Mouse (Mus musculus) embryonic stem cell, embryonic (primary cell): ENCODE results near the gene Tsga13.

Experiments used
- CTCF ChIA-PET, 4 experiments: fragments of 300-600 bp in 2 of 4; fragments of 350-600 bp in 2 of 4; sonication (Branson Sonifier 250); formaldehyde crosslinking; loops; one replicate each; lab custom pipeline; 2022; ENCODE audit warnings: inconsistent platforms in 2 of 4; lab: Charles Lee
- POLR2A ChIA-PET, 4 experiments: fragments of 300-600 bp in 2 of 4; fragments of 350-600 bp in 2 of 4; sonication (Branson Sonifier 250); formaldehyde crosslinking; loops; one replicate each; lab custom pipeline; 2022; ENCODE audit warnings: antibody characterized with exemption in 4 of 4, inconsistent platforms in 1 of 4; lab: Charles Lee

Gene Tsga13

DNA sequence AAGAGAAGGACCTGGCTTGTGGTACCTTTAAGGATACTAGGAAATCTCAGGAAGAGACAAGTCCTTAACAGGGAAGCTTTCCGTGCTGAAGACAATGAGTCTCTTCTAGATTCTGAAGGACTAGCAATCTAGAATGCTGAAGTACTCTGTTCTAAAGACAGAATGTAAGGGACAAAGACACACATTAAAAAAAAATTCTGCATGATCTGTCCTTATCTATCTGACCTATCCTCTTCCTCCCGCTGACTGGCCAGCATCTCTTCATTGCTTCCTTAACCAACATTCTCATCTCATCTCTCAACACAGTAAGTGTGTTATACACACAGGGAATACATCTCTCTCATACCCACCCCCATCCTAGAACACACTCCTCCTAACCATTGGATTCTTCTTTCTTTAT lies at the start of gene Tsga13:
Gene Tsga13, minus strand, starts transcription at position 101 of the 400 bp plus-strand sequence.
- ChIA-PET CTCF (no interaction called here), POLR2A (interaction anchor here in 1 of 4 experiments (1.8 kb wide), 1 partner anchor 23 kb away, joined by 4 read pairs; no protein-coding TSS in a partner anchor)

DNA sequence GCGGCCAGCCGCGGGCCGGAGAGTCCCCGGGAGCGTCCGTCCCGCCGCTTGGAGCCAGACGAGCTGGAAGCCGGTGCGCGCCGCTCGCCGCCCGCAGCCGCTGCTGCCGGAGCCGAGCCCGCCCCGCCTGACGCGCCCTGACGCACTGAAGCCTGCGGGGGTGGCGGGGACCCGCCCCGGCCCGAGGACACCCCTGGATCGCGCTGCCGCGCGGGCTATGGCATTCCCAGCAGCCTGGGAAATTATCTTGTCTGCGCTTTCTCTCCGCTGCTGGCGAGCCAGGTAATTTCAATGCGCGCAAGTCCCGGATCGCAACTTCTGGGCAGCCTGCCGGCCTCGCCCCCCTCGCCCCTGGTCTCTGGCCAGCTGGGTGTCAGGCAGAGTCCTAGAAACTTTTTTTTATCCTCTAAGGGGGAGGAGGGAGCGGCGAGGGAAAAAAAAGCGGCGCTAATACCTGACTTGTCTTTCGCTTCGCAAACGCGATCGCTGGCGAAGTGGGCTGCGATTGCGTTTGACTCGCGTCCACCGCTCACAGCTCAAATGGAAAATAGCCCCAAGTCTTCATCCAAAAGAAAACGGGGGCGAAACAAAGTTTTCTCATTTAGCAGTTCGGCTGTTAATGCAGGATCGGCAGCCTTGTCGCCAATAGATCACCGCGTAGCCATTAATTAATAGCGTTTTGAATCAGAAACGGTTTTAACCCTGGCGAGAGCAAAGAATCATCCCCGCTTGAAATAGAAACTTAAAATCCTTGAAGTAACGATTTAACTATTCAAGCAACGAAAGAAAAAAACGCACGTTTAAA lies 43.6 kb upstream of the Tsga13 start, which contains the start of gene Klf14:
Gene Klf14, minus strand, starts transcription at position 343 of the 805 bp plus-strand sequence.
- ChIA-PET POLR2A (interaction anchor here in 3 of 4 experiments (0.6 to 1.9 kb wide), 10 partner anchors 11 to 553 kb away, joined by 3 to 8 read pairs (median 4); partner anchors contain the start of genes Ssmem1 (in 2 of the 3), Cep41 (in 1 of the 3) and Tmem209 (in 1 of the 3)), CTCF (interaction anchor here (0.6 to 1.7 kb wide), 5 partner anchors 24 to 424 kb away, joined by 3 to 5 read pairs (median 3); no protein-coding TSS in a partner anchor)

DNA sequence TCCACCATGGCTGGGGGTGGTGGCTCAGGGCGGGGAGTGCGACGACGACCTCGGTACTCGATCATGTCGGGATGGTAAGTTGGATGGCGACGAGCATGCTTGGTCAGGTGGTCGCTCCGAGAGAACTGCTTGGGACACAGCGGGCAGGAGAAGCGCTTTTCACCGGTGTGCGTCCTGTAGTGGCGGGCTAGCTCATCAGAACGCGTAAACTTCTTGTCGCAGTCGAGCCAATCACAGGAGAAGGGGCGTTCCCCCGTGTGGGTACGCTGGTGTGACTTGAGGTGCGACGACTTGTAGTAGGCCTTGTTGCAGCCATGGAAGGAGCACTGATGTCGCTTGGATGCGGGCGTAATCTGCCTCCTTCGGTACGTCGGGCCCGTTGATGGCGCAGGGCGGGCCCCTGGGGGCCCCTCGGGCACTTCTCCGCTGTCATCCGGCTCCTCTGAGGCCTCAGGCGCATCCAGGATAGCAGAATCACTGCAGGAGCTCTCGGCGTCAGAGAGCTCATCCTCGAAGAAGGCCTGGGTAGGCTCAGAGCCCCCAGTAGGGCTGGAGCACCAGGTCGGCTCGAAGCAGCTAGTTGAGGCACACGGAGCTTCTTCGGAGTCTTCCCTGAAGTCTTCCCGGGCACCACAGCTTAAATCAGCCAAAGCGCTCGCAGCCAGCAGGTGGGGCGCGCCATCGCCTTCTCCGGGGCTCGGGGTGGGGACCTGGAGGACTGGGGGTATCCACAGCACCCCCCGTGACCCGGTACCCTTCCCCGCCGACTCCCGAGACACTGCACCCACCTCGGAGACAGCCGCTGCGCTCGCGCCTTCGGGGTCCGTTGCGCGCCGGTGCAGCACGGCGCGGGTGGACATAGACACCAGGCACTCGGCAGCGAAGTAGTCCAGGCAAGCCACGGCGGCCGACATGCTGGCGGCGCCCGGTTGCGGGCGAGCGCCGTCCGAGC lies 42.7 kb upstream of the Tsga13 start:
- CTCF ChIA-PET, result interaction anchor here (0.6 to 1.7 kb wide), 9 partner anchors 24 to 489 kb away, joined by 3 to 6 read pairs (median 3); no protein-coding TSS in a partner anchor
- POLR2A ChIA-PET, result interaction anchor here in 3 of 4 experiments (0.6 to 1.9 kb wide), 14 partner anchors 10 to 567 kb away, joined by 3 to 8 read pairs (median 4); partner anchors contain the start of genes Ssmem1 (in 2 of the 3), Cep41 (in 1 of the 3), Tmem209 (in 1 of the 3) and Zc3hc1 (in 1 of the 3)

DNA sequence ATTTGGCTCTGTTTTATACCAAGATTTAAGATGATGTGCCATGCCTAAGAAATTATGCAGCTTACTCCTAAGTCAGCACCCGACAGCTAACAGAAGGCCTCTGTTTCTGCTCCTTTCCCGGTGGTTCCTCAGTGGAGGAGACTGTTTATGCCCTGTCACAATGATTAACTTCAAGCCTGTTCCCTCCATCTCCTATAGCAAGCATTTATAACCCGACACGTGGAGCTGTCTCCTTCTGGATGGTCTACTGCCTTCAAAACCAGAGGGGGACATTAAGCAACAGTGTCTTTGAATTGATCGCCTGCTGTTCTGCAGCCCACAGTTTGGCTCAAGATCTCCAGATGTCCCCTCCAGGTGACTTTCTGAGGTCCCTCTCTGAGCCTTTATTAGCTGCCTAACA lies 23.9 kb upstream of the Tsga13 start:
- ChIA-PET CTCF (interaction anchor here in 1 of 4 experiments (0.6 kb wide), 1 partner anchor 14 kb away, joined by 4 read pairs; no protein-coding TSS in a partner anchor), POLR2A (no interaction called here)

DNA sequence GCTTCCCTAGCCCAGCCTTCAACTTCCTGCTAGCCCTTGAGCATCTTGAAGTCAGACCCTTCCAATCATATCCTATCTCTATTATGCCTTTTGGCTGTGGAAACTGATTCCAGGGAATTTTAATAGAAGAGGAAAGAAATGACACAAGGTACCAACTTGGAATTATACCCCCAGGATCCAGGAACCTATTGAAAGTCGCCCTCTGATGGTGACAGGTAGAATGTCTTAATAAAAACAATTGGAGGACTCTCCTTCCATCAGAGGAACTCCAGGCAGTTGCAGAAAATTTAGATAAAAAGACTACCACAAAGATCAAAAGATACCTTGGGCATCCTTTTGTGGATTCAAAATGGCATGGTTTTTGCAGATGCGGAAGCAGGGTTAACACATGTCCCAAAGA lies 7.4 kb upstream of the Tsga13 start:
- ChIA-PET CTCF (no interaction called here), POLR2A (no interaction called here)

DNA sequence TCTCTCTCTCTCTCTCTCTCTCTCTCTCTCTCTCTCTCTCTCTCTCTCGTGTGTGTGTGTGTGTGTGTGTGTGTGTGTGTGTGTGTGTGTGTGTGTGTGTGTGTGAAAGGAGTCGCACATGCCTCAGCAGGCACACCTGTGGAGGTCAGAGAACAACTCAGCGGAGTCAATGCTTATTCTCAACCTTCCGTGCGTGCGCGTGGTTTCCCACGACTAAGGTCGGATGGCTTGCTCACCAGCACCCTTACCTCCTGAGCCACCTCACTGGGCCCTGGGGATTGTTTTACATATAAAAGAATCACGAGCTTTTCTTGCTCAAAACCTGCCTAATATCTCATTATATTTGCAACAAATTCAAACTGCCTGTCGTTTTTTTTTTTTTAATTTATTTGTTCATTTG lies 6.5 kb upstream of the Tsga13 start:
- CTCF ChIA-PET, result interaction anchor here in 1 of 4 experiments (0.7 kb wide), 1 partner anchor 23 kb away, joined by 3 read pairs; no protein-coding TSS in a partner anchor
- POLR2A ChIA-PET, result interaction anchor here in 2 of 4 experiments (0.5 to 0.9 kb wide), 4 partner anchors 14 to 76 kb away, joined by 3 to 4 read pairs (median 3); no protein-coding TSS in a partner anchor

DNA sequence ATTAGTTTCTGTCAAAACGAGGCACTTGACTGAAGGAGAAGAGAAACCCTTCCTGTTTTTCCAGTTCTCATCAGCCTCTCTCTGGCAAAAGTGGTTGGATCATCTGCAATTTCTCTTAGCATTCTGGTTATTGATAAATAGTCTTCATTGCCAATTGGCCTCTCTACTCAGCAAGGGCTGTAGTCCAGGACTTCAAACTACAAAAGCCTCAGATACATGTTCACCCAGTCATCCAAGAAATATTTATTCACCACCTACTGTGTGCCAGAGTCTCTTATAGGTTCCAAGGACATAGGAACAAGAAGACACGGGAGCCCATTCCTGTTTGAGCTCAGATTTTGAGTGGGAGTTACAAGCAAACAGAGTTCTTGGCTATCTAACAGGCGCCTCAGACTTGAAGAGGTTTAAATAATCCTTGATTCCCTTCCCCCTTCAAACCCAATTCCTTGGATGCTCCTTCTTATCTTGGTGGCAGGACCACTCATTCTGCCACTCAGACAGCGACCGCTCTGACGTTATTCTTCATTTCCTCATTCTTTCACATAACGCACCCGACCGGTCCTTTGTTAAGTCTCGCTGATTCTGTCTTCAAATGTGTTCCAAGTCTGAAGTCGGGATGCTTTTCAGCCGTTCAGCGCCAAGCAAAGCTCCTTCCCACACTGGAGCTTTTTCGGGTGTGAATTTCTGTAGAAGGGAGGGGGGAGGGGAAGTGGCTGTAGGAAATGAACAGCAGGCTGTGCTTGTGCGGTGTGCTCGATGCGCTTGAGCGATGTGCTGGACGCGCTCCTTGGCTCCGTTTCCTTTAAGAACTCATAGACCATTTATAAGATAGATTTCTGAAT lies 5.7 kb upstream of the Tsga13 start:
- ChIA-PET POLR2A (interaction anchor here in 1 of 4 experiments (0.6 to 0.9 kb wide), 4 partner anchors 13 to 1590 kb away, joined by 3 to 4 read pairs (median 3); no protein-coding TSS in a partner anchor), CTCF (interaction anchor here in 1 of 4 experiments (0.6 to 0.7 kb wide), 2 partner anchors 24 to 345 kb away, joined by 3 to 5 read pairs; no protein-coding TSS in a partner anchor)

DNA sequence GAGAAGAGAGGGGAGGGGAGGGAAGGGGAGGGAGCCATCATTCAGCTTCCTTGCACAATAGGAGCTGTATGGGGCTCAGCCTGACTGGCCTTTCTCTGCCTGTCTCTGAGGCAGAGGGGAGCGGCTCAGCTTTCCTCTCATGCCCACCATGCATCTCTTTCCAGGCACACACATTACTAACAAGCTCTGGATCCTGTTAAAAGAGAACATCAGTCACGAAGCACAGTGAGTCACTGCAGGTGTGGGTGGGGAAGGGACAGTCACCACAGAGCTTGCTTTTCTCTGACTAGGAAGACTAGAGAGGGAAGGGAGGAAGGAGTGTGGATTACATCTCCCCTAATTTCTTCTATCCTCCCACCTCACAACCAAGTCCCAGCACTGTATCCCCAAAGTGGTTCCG lies 7.4 kb downstream of the Tsga13 start:
- POLR2A ChIA-PET, result interaction anchor here in 1 of 4 experiments (0.9 to 1.2 kb wide), 2 partner anchors 11 to 13 kb away, joined by 3 read pairs; partner anchors contain the start of gene Copg2
- CTCF ChIA-PET, result no interaction called here

DNA sequence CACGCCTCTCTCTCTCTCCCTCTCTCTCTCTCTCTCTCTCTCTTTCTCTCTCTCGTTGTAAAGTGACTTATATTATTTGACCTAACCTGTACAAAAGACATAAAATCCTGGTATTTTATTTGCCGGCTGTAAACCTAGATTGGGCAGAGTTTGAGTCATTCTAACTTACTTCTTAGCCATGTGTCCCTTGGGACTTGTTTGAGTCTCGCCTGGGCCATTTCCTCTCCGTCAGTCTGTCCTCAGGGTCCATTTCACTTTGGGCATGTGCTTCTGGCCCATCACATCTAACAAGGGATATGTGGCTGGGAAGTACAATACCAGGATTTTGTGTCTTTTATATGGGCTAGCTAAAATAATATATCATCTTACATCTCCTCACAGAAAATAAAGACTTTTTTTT lies 10.5 kb downstream of the Tsga13 start:
- CTCF ChIA-PET, result no interaction called here
- POLR2A ChIA-PET, result interaction anchor here in 1 of 4 experiments (0.7 kb wide), 1 partner anchor 17 kb away, joined by 3 read pairs; no protein-coding TSS in a partner anchor

DNA sequence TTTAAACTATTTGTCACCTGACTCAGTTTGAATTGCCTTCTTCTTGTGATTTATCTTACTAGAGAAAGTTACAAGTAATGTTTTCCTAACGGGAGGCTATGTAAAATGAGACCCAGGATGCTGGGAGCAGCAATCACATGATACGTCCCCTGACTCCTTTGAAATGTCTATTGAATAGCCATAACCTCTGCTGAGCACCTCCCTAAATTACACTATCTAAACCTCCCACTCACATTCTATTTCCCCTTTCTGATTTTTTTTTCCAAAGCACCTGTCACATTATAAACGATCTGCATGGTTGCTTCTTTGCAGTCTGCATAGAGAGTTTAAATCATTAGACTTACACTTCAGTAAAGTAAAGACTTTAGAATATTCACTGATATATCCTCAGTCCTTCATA lies 11.3 kb downstream of the Tsga13 start:
- CTCF ChIA-PET, result no interaction called here
- POLR2A ChIA-PET, result interaction anchor here in 2 of 4 experiments (0.7 to 0.9 kb wide), 2 partner anchors 18 to 175 kb away, joined by 3 read pairs; no protein-coding TSS in a partner anchor

DNA sequence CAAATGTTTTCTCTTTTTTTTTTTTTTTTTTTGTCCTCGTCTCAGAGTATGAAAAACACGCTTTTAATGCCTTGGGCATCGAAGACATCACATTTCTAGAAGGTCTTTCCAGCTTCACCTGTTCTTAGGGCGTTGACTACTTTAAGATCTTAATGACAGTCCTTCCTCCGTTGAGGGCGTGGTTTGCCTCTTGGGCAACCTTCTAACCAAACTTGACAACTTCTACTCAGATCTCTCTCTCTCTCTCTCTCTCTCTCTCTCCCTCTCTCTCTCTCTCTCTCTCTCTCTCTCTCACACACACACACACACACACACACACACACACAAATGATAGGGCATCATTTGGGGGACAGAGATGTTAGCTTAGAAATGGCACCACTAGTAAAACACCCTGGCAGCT lies 17.9 kb downstream of the Tsga13 start:
- POLR2A ChIA-PET, result interaction anchor here in 3 of 4 experiments (0.5 to 1.7 kb wide), 11 partner anchors 8 to 1733 kb away, joined by 3 to 4 read pairs (median 3); partner anchors contain the start of genes Cep41 (in 1 of the 3), Rbm28 (in 1 of the 3), Ssmem1 (in 1 of the 3) and Tmem209 (in 1 of the 3)
- CTCF ChIA-PET, result interaction anchor here in 2 of 4 experiments (0.6 to 0.7 kb wide), 2 partner anchors 157 to 362 kb away, joined by 3 to 4 read pairs; no protein-coding TSS in a partner anchor

DNA sequence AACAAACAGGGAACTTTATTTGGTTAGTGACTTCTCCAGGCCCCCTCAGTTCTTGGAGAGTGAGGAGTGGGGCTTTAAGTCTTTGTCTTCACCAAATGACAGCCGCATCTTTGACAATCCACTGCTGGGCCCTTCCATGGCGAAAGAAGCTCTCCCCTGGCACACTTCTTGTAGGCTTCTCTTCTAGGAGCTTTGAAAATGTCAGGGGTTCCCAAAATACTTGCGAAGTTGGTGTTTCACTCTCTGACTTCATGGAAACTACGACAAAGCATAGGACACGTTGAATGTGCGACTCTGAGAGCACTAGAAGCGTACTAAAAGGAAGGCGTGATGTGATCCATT lies 18.4 kb downstream of the Tsga13 start:
- ChIA-PET CTCF (interaction anchor here in 2 of 4 experiments (0.7 to 1.0 kb wide), 2 partner anchors 136 to 361 kb away, joined by 3 to 4 read pairs; no protein-coding TSS in a partner anchor), POLR2A (interaction anchor here in 3 of 4 experiments (0.5 to 1.7 kb wide), 12 partner anchors 11 to 1732 kb away, joined by 3 to 5 read pairs (median 3); partner anchors contain the start of genes Cep41 (in 1 of the 3), Rbm28 (in 1 of the 3), Ssmem1 (in 1 of the 3) and Tmem209 (in 1 of the 3))

DNA sequence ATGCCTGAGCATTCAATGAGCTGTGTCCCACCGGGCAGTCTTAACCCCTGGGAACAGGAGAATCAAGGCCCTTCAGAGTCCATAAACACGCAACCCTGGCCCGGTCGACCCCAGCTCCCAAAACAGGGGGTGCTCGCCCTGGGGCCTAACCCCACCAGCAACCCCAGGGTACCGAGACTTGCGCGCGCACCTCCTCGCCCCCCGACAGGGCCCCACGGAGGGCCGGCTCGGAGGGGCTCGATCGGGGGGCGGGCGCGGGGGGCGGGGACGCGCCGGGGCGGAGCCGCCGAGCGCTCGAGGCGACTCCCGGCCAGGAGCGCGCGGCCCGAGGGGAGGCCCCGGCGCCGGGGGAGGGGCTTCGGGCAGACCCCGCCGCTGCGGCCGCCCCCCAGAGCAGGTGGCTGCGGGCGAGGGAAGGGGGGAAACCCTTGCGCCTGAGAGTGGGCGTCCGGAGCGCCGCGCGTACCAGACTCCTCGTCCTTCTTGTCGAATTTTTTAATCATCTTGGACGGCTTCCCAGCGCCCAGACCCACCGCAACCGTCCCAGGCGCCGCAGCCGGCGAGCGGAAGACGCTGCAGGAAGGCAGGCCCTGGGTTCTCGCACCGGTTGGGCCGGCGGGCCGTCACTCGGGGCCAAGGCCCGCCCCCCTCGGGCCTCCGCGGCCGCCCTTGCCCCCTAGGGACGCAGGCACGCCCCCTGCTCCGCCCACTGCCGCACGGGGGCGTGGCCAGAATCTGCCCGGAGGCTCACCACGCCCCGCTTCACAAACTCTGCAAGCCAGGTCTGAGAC lies 19.0 kb downstream of the Tsga13 start, which contains the start of gene Copg2:
Gene Copg2, minus strand, starts transcription at position 600 of the 791 bp plus-strand sequence.
- ChIA-PET POLR2A (interaction anchor here (0.5 to 1.7 kb wide), 12 partner anchors 9 to 911 kb away, joined by 3 to 6 read pairs (median 4); partner anchors contain the start of genes Ssmem1 (in 2 of the 4), Tmem209 (in 2 of the 4) and Cep41 (in 1 of the 4)), CTCF (interaction anchor here in 2 of 4 experiments (1.0 to 1.1 kb wide), 2 partner anchors 137 to 344 kb away, joined by 3 to 4 read pairs; no protein-coding TSS in a partner anchor)

DNA sequence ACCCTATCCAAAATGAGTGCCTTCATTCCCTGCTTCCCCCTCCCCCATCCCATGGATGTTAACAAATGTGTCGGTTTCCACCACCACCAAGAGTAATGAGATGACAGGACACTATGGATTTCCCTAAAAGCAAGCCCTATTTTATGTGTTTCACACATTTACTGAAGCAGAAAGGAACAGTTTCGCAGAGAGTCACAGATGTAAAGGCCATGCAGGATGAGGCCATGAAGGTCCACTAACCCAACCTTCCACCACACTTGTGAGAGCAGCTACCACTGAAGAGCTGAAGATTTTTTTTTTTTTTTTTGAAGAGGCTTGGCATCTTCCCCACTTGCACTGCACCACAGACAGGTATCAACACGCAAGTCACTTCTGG lies 19.6 kb downstream of the Tsga13 start:
- ChIA-PET POLR2A (interaction anchor here (0.7 to 1.7 kb wide), 7 partner anchors 8 to 506 kb away, joined by 3 to 6 read pairs (median 3); partner anchors contain the start of genes Ssmem1 (in 1 of the 4) and Tmem209 (in 1 of the 4)), CTCF (interaction anchor here in 1 of 4 experiments (1.1 kb wide), 1 partner anchor 343 kb away, joined by 4 read pairs; no protein-coding TSS in a partner anchor)

DNA sequence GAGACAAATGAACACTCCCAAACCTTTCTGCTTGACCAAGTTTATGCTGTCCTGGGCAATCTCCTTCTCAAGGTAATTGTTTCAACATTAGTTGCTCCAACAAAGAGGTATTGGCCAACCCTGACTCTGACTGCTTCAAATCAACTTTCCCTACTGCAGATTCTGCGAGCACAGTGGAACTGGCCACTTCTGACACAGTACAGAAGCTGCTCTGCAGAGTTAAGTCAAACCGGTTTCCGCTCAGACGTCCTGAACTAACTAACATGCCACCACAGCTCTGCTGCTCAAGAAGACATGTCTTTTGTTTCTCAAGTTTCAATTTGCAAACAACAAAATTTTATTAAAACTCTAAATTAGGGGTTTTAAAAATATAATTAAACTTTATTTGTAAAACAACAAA lies 22.3 kb downstream of the Tsga13 start:
- POLR2A ChIA-PET, result no interaction called here
- CTCF ChIA-PET, result no interaction called here
